Mouse (Mus musculus) spleen, postnatal 4 days (tissue): ENCODE measurements around the gene Naip2.
A peak's percentile ranks its signal among the peaks of the same experiment; 100 is the strongest.

Source experiments
- DNase-seq, 2 experiments: peaks; one replicate each; pipeline ENCODE4 v3.0.0; 2022; ENCODE audit warnings: low spot score in 2 of 2

The Naip2 gene

DNA sequence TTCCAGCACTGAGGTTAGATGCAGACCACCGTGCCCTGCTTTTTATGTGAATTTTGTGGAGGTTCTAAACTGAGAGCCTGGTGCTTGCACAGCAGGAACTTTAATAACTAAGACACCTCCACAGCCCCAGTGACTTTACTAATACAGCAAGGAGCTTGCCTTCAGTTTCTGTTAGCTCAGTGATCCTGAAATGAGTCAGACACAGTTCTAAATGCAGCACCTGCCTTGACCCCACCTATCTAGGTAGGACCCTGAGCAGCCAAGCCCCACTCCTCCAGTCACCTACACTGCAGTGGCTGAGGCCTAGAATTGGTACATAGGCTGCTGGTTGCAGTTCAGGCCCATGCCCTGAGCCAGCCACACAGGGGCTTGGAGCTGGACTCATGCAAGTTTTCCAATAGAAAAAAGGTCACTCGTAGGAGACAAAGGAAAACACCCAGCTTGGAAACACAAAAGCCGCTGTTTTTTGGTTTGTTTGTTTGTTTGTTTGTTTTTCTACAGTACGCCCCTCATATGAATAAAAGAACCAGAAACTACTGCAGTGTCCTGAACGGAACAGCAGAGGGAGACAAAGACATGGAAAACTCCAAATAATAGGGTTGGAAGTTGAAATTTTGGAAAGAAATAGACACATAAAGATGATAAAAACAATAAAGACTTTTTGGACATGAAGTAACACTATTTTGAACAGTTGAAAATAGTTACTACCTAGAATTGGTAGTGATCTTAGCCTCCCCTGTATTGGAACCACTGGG, 89.5 kb downstream of the Naip2 start:
- DNase-seq, result peak in 1 of 2 experiments; percentile 45

DNA sequence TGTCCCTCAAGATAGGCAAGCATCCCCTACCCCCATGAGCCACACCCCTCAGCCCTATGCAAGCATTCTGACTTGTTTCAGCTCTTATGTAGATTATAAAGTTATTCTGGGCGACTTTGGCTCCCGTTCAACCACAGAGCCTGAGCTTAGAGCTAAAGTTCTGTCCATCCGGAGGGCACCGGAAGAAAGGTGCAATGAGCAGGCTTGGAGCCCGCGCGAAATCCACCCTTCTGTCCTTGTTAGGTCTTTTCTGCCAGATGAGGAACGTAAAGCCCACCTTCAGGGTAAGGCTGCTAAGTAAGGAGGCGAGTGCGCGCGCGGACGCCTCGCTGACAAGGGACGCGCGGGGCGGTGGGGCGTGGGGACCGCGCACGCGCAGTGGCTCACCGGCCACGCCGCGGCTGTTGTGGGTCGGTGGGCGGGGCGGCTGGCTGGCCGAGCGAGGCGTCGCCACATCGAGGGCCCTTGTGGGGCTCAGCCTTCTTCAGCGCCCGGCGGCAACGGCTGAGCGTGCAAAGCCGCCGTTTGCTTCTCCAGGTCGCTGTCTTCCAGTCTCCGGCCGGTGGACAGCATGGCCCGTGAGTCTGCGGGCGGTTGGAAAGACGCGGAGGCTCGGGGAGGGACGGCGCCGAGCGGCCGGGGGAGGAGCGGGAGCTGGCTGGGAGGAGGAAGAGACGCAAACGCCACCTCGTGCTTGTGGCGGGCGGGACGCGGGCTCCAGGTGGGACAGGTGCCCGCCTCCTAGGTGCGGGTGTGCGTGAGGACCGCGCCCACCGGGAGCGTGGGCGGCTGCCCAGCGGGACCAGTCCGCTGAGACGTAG, 94.0 kb downstream of the Naip2 start, which contains the start of gene Serf1:
Gene Serf1, plus strand, starts transcription at position 361 of the 821 bp plus-strand sequence.
- peak; percentile 73 to 86 for DNase-seq

DNA sequence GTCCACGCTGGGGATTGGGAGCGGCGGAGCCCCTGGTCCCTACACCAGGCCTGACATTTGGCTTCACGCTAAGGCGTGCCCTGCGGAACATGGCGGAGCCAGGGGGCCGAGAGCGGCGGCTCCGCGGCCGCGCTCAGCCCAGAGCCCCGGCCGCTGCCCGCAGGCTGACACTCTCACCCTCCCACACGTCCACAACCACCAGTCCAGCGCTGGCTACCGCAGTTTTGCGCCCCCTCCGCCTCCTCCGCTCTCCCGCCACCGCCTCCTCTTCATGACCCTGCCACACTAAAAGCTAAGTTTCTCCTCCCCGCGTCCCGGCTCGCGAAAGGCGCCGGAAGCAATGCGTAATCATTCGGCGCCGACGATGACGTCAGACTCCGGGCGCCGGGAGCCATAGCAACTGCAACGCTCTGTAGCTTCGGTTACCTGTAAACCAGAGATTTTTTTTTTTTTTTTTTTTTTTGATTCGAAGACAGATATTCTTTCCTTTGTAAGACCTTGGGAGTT, 98.1 kb downstream of the Naip2 start, which contains the start of gene Bdp1:
Gene Bdp1, minus strand, starts transcription at position 323 of the 507 bp plus-strand sequence.
- DNase-seq, result peak; percentile 91 to 98

DNA sequence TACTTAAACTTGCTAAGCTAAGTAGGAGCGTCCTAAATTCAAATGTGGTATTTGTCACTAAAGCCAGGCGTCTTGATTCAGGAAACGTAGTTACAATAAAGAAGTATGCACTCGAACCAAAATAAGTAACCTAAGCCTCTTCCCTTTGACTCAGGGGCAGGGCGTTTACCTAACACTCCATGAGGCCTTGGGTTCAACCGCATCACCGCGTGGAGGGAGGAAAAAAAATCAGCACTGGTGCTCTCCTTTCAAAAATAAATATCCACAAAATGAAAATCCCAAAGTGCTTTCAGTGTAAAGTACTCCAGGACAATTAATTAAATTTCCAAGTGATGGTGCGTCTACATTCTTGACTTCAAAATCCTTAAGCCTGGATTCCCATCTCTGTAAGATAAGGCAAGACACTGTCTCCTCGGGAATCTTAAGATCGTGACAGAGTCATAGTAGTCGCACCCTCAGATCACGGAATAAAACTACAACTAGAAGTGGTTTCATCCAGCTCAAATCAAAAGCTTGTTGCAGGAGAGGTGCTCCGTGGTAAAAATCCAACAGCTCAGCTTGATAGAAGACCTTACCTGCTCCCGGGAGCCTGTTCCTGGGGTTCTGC, 98.7 kb downstream of the Naip2 start:
- peak in 1 of 2 experiments; percentile 55 for DNase-seq

DNA sequence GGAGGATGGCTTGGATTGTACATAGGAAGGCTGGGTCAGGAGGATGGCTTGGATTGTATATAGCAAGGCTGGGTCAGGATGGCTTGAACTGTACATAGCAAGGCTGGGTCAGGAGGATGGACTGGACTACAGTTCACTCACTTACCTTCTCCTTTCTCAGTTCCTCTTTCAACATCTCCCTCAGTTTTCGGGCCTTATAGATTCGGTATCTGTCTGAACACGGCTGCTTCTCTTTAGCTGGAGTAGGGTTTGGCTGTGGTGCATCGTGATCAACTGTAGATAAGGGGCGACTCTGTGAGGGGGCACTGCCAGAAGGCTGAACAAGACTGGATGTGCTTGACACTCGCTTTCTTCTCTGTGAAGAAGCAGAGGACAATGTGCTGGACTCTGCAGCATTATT, 103.1 kb downstream of the Naip2 start:
- peak in 1 of 2 experiments; percentile 8 for DNase-seq
